Comparison of ENCODE assay signal across 8 mouse cellular contexts in the genomic region with DNA sequence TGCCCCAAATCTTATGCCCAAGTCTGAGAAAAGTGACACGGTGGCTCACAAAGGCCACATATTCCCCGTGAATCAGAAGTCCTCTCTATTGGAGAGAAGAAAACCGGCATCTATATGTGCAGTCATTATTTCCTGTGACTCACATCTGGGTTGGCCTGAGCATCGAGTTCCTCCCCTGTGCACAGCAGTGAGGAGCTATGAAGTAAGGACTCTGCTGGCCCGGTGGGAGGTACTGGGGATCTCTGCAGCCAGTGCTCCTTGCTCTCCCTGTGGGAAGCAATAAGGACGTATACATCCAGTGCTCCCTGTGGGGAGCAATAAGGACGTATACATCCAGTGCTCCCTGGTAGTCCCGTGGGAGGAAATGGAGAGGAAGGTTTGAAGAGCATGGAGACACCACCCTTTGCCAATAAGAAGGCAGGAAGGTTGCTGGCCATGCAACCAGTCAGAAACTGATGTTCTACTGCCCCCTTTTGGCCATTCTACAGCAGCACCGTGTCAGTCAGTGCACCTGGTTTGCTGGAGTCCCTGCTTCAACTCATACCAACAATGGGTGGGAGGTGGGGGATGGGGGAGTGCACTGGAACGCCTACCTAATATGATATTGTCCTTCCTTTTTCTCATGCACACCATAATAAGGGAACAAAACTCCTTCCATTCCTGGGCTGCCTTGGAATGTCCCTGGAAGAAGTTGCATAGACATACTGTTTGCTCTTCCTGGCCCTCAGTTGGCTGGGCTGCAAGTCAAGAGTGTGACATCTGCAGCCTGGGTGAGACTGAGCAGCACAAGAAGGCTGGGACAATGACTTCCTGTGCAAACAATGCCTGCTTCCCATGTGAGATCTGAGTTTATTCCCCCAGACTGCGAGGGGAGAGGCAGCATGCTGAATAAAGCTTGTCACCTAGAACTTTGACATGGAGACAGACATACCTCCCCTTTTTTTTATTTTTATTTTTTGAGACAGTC. TPM values are rescaled to one million over a fixed set of nuclear protein-coding genes. Genes with fewer than 3 reads are reported as not detected.
A peak's percentile ranks its signal among the peaks of the same experiment; 100 is the strongest.
DNase-seq lines count a peak whose midpoint lies in the region; ATAC-seq and TF ChIP-seq lines count a peak whose summit lies in the region.
"Not testable (repeated sequence)": the region's sequence is repeated elsewhere in the genome, so short reads cannot be mapped to it uniquely, and the experiment has no call there.

No protein-coding gene starts in this region.

- not testable (repeated sequence) for H3K9me3 ChIP-seq in forebrain, postnatal 0 days (ENCODE audit: low read length); liver, postnatal 0 days (ENCODE audit: low read length)

- TF ChIP-seq CTCF in forebrain, postnatal 0 days (IDR thresholded peaks at IDR 0.05; ENCODE audit: low read depth): peak; percentile 70
- TF ChIP-seq CTCF in liver, postnatal 0 days (IDR thresholded peaks at IDR 0.05; ENCODE audit: low read depth): peak; percentile 75

- DNase-seq in MN1 (ENCODE audit: low spot score): peak; percentile 68
- peak; percentile 32 for DNase-seq in cerebellum, adult 11-12 months
- peak; percentile 43 for DNase-seq in forebrain, postnatal 0 days
- peak; percentile 28 for DNase-seq in large intestine, adult 2 months (ENCODE audit: low read depth, low spot score)
- DNase-seq in liver, postnatal 0 days: peak; percentile 45
- peak; percentile 54 for DNase-seq in thymus, postnatal 4 days

- H3K4me3 ChIP-seq in forebrain, postnatal 0 days (ENCODE audit: low read depth, low read length); liver, postnatal 0 days (ENCODE audit: low read depth, low read length): not testable (repeated sequence)

- not testable (repeated sequence) for H3K27me3 ChIP-seq in forebrain, postnatal 0 days (ENCODE audit: insufficient read depth, low read length); liver, postnatal 0 days (ENCODE audit: insufficient read depth, low read length)

- H3K27ac ChIP-seq in forebrain, postnatal 0 days (ENCODE audit: low read depth, low read length); liver, postnatal 0 days (ENCODE audit: low read depth): not testable (repeated sequence)

- H3K9ac ChIP-seq in forebrain, postnatal 0 days; liver, postnatal 0 days (replicated peaks): not testable (repeated sequence)

- H3K36me3 ChIP-seq in forebrain, postnatal 0 days (ENCODE audit: insufficient read depth); liver, postnatal 0 days (replicated peaks; ENCODE audit: insufficient read depth, low read length): not testable (repeated sequence)

- not testable (repeated sequence) for ATAC-seq in forebrain, postnatal 0 days
- peak; percentile 75 to 79 for ATAC-seq in hematopoietic stem cell, adult 5-6 weeks (replicated peaks in 1 of 2; ENCODE audit: insufficient read depth in 1 of 2, low FRiP score in 2 of 2, low TSS enrichment in 1 of 2, low read depth in 1 of 2, poor library complexity in 2 of 2, severe bottlenecking in 2 of 2)
- 0 out of 2 replicates have a peak, but pooled peaks have one; percentile 33 for ATAC-seq in liver, postnatal 0 days
- ATAC-seq in neutrophil, adult 5-6 weeks (ENCODE audit: extremely low read depth, insufficient number of reproducible peaks, low FRiP score, poor library complexity, severe bottlenecking): 0 out of 2 replicates have a peak, but pooled peaks have one; percentile 27

- not testable (repeated sequence) for H3K4me2 ChIP-seq in forebrain, postnatal 0 days (ENCODE audit: low read depth); liver, postnatal 0 days (ENCODE audit: low read depth, low read length)

- not testable (repeated sequence) for H3K4me1 ChIP-seq in forebrain, postnatal 0 days (ENCODE audit: insufficient read depth); liver, postnatal 0 days (ENCODE audit: insufficient read depth)

- WGBS in forebrain, postnatal 0 days: 39% methylated on average over 9 of the region's 11 CpGs
- 31% methylated on average over 11 of the region's 11 CpGs for WGBS in large intestine, adult 2 months
- WGBS in liver, postnatal 0 days (ENCODE audit: insufficient replicate concordance): 31% methylated on average over 8 of the region's 11 CpGs

- TF ChIP-seq EP300 in liver, postnatal 0 days (IDR thresholded peaks at IDR 0.05; ENCODE audit: low read depth): not testable (repeated sequence)

RNA-seq across cellular contexts. Expression of gene Spr, which starts 19.7 kb away (rescaled TPM):
- total RNA-seq in forebrain, postnatal 0 days (2014; rRNA removed): 34.3 and 52.0 TPM in 2 replicates
- 38.4 and 49.5 TPM in 2 replicates for polyA plus RNA-seq in forebrain, postnatal 0 days (2015; fragmentation: Nextera tagmentation; extraction: Ambion mirVana)
- total RNA-seq in hematopoietic stem cell, adult 5-6 weeks (2017): 26.1 and 31.2 TPM in 2 replicates
- 35.1 and 38.7 TPM in 2 replicates for polyA plus RNA-seq in large intestine, adult 2 months (2012; rRNA removed)
- 61.1 and 62.6 TPM in 2 replicates for polyA plus RNA-seq in liver, postnatal 0 days (2015; fragmentation: Nextera tagmentation; extraction: Ambion mirVana)
- 3.0 and 5.8 TPM in 2 replicates for total RNA-seq in neutrophil, adult 5-6 weeks (2017)

RNA-seq across cellular contexts. Expression of gene Exoc6b, which starts 48.5 kb away (rescaled TPM):
- total RNA-seq in forebrain, postnatal 0 days (2014; rRNA removed): 38.2 and 46.2 TPM in 2 replicates
- 29.3 and 37.7 TPM in 2 replicates for polyA plus RNA-seq in forebrain, postnatal 0 days (2015; fragmentation: Nextera tagmentation; extraction: Ambion mirVana)
- 17.5 and 22.5 TPM in 2 replicates for total RNA-seq in hematopoietic stem cell, adult 5-6 weeks (2017)
- polyA plus RNA-seq in large intestine, adult 2 months (2012; rRNA removed): 6.9 and 7.5 TPM in 2 replicates
- polyA plus RNA-seq in liver, postnatal 0 days (2015; fragmentation: Nextera tagmentation; extraction: Ambion mirVana): 2.0 and 2.4 TPM in 2 replicates
- 13.1 and 15.5 TPM in 2 replicates for total RNA-seq in neutrophil, adult 5-6 weeks (2017)
